Mouse (Mus musculus): ENCODE results near the gene Ttc26.

Ttc26 gene

GRCm38 (mm10) chr6:38381129-38381771 lies at the start of gene Ttc26:
Gene Ttc26, plus strand, starts transcription at chr6:38381469.
- DNase-seq (ENCODE audit: low spot score): peak; percentile 76

DNA sequence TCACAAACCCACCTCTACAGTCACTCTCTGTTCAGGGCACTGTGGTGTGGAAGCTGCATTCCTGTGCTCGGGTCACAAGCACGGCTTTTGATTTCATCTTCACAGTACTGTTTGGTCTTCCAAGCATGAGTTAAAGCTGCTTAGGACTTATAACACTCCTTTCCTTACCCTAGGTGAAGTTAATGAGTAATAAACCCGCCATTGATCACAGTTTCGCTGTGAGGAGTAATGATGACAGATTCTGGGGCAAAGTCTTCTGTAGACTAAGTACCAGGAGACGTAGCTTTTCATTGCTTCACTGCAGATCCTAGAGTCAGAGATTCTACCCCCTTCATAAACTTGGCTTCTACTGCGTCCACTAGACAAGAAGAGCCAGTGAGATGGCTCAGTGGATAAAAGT lies 46.0 kb upstream of the Ttc26 start:
- DNase-seq (ENCODE audit: low spot score): no peak

GRCm38 (mm10) chr6:38337166-38337705 lies 44.0 kb upstream of the Ttc26 start:
- DNase-seq (ENCODE audit: low spot score): no peak

- no peak for DNase-seq (ENCODE audit: low spot score)
Observed at GRCm38 (mm10) chr6:38337951-38338350, 43.3 kb upstream of the Ttc26 start.

GRCm38 (mm10) chr6:38339078-38339477 lies 42.2 kb upstream of the Ttc26 start:
- no peak for DNase-seq (ENCODE audit: low spot score)

DNA sequence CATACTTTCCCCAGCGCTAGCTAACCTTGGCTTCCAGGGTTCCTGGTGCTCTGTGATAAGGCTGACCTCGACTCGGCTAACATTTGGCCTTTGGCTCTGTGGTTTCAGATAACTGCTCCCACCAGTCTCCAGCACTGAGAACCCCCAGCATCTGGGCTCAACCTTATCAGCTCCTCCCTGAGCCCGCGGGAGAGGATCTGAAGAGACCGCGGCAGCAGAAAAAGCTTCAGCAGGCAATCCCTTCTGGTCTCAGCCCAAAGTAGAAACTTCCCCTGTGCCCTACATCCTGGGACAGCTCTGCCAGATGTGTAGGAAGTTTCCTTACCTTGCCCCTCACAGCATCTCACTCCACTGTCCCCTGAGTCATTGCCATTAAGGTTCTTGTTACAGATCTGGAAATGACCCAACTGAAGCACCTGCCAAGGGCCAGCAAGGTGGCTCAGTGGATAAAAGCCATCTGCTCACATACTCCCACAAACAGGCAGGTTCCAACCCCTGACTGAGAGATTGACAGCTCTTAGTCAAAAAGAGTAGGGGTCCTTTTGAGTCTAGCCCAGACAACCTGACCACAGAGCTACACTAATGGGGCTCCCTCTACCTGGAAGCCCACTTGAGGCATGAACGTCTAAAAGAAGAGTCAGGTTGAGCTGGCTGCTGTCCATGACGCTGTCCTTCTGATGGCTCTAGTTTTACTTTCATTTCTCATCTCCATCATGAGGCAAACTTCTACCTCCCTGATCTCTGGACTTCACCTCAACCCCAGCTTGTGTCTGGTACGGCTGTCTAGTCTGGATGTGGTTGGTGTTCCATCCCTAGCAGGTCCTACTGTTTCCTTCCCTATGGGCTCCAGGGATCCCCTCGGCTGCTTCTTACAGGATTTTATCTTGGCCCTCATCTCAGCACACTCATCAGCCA lies 39.3 kb upstream of the Ttc26 start:
- DNase-seq (ENCODE audit: low spot score): no peak

GRCm38 (mm10) chr6:38342666-38342992 lies 38.6 kb upstream of the Ttc26 start:
- DNase-seq (ENCODE audit: low spot score): no peak

DNA sequence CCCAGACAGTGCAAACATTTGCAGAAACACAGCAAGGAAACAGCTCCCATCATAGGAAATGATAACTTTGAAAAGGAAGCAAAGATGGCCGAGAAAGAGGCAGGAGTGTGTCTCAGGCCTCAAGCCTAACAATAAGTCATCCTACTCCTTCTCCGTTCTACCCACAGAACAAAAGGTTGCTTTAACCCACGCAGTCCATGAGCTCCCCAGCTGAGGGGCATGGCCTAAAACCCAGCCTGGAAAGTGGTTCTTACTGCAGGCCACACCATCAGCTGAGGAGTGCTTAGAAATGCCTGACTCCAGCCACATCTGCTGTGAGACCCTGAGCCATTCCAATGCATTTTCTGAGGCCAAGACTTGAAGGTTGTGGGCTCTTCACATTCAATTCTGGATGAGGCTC lies 37.7 kb upstream of the Ttc26 start:
- DNase-seq (ENCODE audit: low spot score): no peak

DNA sequence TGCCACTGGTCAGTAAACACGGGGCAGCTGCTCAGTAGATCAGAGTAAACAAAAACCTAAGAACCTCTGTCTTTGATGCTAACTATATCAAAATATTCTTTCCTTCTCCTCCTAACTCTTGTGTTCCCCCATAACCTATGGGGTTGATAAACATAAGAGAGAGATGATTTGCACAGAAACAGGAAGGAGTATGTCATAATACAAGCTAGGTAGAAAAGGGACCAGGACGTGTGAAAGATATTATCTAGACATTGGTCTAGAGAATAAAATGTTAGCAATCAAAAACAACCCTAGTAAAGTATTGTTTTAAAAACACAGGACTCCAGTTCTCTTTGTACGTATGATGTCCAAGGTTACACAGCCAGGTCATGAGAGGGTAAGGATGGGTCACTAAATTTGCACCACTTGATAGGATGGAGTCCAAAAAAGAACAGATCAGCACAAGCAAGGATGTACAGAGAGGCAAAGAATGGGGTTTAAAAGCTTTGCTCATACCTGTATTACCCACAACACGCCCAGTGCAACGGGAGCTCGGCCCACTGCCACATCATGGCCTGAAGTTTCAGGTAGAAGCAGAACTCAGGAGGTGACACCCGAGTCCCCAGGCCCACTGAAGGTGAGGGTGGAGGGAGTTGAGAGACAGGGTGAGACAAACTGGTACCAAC lies 37.1 kb upstream of the Ttc26 start:
- DNase-seq (ENCODE audit: low spot score): no peak

- DNase-seq (ENCODE audit: low spot score): no peak
Observed at GRCm38 (mm10) chr6:38345796-38346195, 35.5 kb upstream of the Ttc26 start.

DNA sequence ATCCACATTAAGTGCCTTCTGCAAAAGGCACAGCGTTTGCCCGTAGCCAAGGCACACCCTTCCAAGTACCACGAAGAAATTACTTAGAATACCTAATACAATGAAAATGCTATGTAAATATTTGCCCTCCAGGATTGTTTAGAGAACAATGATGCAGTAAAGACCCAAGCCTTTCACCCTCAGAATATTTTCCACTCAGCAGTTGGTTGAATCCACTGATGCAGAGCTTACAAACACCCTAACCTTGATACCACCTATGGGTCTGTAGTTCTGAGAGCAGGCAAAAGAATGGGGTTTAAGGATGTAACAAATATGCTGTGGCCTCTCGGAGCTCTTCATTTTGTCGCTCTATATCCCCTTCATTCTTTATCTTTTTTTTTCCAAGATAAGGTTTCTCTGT lies 33.4 kb upstream of the Ttc26 start:
- DNase-seq (ENCODE audit: low spot score): no peak

DNA sequence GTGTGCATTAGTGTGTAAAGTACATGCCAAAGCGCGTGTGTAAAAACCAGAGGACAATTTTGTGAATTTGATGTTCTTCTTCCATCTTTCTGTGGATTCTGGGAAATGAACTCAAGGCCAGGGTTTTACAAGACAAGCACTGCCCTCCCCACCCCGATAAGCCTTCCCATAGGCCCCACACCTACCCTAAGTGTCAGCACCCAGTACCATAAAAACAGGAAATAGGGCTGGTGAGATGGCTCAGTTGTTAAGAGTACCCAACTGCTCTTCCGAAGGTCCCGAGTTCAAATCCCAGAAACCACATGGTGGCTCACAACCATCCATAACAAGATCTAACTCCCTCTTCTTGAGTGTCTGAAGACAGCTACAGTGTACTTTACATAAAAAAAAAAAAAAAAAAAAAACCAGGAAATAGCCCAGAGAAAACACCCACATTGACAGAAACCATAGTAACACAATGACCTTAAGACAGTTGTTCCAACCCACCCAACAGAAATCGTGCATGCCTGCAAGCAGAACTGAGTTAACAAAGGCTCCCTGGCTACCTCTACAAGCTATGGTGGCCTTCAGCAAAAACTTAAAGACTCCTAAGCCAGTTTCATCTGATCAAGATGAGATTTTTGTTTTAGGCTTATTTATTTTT lies 32.3 kb upstream of the Ttc26 start:
- no peak for DNase-seq (ENCODE audit: low spot score)

GRCm38 (mm10) chr6:38349806-38350205 lies 31.5 kb upstream of the Ttc26 start:
- no peak for DNase-seq (ENCODE audit: low spot score)

DNA sequence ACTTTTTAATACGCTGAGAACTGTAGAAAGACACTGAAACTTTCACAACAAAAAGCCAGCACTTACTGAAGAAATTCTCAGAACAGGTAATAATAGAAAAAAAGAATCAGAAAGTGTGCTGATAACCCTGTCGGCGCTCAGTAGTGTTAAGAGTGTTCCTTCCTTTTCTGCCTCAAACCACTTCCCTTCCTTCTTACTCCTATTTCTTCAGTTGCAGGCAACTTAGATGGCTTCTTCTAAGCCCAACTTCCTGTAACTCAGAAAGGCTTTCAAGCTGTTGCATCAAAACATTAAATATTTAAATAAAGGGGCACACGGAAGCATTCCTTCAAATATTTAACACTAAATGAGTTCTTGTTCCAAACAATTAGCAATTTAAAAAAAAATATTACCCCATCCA lies 29.3 kb upstream of the Ttc26 start:
- DNase-seq (ENCODE audit: low spot score): no peak

GRCm38 (mm10) chr6:38352451-38352850 lies 28.8 kb upstream of the Ttc26 start:
- DNase-seq (ENCODE audit: low spot score): no peak

DNA sequence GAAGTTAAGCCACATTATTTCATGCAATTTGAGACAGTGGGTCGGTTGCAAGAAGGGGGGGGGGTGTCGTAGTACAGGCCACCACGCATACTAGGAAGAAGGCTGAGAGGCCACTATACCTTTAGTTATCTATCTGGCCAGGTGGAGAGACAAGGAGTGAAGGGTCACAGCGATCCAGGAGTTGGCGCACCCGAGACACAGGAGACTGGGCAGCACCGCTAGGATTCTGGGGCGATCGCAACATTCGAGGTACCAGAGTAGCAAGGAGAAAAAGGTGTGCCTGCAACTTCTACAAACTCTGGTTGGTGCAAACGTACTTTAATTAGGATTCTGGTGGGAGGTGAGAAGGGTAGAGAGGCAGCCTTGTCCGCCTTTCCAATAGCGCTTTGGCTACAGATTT lies 28.1 kb upstream of the Ttc26 start:
- no peak for DNase-seq (ENCODE audit: low spot score)

GRCm38 (mm10) chr6:38353811-38354722 lies 27.2 kb upstream of the Ttc26 start, which contains the start of gene Zc3hav1:
Gene Zc3hav1, minus strand, starts transcription at chr6:38354603.
- DNase-seq (ENCODE audit: low spot score): peak; percentile 72

DNA sequence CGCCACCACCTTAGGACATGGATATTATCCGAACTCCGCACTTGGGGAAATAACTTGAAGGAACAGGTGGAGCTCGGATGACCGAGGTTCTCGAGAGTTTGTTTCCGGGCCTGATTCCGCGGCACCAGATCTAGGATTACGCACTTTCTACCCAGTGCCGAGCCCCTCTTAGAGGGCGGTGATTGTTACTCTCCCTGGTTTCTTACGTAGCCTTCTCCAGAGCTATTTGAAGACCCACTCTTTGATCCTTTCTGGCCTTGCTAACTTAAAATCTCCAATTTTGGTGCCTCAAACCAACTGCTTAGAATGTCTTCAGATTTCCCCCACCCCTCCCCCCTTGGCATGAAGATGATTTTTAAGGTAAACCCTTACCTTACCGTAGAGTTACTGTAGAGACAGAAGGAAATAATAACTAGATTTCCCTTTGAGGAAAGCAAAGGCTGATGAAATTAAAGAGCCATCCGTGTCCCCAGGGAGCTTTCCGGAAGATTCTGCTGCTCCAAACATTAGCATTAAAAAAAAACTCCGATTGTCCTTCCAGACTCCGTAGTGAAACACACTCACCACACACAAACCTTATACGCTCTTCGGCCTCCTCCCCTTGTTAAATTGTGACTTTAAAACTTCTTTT lies 26.4 kb upstream of the Ttc26 start:
- no peak for DNase-seq (ENCODE audit: low spot score)

GRCm38 (mm10) chr6:38355354-38355823 lies 25.9 kb upstream of the Ttc26 start:
- no peak for DNase-seq (ENCODE audit: low spot score)

DNA sequence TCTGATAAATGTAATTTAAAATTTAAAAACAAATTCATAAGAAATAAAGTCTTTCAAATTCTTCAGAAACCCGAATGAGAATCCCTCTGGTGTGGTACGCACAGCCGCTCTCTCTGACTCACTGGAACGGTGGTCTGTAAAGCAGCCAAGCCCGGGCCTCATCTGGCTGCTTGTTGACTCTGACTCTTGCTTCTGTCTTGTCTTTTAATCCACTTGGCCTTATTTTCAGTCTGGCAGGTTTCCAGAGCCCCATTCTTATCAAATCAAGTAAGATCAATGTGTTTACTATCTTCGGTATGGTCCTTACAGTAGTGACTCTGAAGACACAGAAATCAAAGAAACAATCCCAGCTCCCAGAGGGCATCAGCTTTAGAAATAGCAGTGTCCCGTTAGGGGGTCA lies 25.4 kb upstream of the Ttc26 start:
- DNase-seq (ENCODE audit: low spot score): no peak

Data from ovary, postnatal 14 days (tissue).